Mouse (Mus musculus) lung, postnatal 14 days (tissue): ENCODE results near the gene Foxf1.

Source experiments
- DNase-seq: peaks from one replicate; pipeline ENCODE4 v3.0.0; 2021

Foxf1 gene

DNA sequence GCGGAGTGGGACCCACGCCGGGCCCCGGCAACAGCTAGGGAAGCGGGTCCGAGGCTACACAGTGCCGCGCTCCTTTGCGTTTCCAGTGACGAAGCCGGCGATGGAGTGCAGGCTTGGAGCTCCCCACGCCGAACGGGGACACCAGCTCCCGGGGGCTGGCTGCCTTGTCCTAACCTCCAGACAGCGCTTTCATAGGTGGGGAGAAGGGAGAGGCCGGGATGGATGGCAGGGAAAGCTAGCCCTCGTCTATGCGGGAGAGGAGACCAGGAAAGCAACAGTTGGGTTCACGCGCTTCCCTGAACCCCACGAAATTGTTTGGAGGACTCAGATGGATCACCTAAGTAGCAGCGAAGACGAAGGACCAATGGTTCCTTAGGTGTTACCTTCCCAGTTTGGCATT, 30.9 kb downstream of the Foxf1 start:
- no peak for DNase-seq

DNA sequence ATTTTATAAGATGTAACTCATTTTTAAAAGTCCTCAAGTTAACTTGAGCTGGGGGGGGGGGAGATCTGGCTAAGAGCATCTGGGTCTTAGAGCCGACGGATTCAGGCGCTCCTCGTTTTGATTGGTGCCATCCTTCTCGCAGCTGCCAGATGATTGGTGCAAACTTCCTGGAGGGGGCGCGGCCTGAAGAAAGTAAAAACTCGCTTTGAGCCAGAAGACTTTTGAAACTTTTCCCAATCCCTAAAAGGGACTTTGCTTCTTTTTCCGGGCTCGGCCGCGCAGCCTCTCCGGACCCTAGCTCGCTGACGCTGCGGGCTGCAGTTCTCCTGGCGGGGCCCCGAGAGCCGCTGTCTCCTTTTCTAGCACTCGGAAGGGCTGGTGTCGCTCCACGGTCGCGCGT, 31.8 kb downstream of the Foxf1 start, which contains the start of gene Foxc2:
TSS of gene Foxc2 (plus strand) at position 224 of the 400 bp plus-strand sequence.
- peak; percentile 86 for DNase-seq

DNA sequence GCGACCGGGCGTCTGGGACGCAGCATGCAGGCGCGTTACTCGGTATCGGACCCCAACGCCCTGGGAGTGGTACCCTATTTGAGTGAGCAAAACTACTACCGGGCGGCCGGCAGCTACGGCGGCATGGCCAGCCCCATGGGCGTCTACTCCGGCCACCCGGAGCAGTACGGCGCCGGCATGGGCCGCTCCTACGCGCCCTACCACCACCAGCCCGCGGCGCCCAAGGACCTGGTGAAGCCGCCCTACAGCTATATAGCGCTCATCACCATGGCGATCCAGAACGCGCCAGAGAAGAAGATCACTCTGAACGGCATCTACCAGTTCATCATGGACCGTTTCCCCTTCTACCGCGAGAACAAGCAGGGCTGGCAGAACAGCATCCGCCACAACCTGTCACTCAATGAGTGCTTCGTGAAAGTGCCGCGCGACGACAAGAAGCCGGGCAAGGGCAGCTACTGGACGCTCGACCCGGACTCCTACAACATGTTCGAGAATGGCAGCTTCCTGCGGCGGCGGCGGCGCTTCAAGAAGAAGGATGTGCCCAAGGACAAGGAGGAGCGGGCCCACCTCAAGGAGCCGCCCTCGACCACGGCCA, 32.5 kb downstream of the Foxf1 start:
- DNase-seq: peak; percentile 17

DNA sequence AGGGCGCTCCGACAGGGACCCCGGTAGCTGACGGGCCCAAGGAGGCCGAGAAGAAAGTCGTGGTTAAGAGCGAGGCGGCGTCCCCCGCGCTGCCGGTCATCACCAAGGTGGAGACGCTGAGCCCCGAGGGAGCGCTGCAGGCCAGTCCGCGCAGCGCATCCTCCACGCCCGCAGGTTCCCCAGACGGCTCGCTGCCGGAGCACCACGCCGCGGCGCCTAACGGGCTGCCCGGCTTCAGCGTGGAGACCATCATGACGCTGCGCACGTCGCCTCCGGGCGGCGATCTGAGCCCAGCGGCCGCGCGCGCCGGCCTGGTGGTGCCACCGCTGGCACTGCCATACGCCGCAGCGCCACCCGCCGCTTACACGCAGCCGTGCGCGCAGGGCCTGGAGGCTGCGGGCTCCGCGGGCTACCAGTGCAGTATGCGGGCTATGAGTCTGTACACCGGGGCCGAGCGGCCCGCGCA, 33.0 kb downstream of the Foxf1 start:
- DNase-seq: no peak

DNA sequence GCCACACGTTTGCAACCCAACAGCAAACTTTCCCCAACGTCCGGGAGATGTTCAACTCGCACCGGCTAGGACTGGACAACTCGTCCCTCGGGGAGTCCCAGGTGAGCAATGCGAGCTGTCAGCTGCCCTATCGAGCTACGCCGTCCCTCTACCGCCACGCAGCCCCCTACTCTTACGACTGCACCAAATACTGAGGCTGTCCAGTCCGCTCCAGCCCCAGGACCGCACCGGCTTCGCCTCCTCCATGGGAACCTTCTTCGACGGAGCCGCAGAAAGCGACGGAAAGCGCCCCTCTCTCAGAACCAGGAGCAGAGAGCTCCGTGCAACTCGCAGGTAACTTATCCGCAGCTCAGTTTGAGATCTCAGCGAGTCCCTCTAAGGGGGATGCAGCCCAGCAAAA, 33.7 kb downstream of the Foxf1 start:
- no peak for DNase-seq

DNA sequence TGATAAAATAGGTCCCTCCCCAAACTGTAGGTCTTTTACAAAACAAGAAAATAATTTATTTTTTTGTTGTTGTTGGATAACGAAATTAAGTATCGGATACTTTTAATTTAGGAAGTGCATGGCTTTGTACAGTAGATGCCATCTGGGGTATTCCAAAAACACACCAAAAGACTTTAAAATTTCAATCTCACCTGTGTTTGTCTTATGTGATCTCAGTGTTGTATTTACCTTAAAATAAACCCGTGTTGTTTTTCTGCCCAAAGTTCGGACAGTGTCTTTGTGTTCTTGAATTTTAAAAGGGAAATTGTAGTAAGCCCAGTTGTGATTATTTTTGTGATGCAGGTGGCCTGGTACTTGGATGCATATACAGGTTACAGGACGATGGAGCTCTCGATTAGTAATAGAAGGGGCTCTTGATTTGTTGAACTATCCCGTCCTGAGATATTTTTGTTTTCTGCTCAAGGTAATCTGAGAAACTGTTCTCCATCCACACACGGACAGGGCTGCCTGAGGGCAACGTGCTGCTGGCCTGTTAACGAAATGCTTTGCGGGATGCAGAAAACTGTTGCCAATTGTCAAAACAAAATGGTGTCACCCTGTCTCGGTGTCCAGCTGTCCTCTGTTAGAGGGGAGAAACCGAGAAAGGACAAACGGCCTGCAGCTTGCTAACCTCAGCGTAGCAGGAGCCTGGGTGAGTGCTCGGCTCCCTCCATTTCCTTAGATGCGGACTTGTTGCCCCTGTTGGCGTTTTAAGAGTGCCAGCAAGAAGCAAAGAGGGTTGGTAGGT, 34.6 kb downstream of the Foxf1 start:
- DNase-seq: no peak

DNA sequence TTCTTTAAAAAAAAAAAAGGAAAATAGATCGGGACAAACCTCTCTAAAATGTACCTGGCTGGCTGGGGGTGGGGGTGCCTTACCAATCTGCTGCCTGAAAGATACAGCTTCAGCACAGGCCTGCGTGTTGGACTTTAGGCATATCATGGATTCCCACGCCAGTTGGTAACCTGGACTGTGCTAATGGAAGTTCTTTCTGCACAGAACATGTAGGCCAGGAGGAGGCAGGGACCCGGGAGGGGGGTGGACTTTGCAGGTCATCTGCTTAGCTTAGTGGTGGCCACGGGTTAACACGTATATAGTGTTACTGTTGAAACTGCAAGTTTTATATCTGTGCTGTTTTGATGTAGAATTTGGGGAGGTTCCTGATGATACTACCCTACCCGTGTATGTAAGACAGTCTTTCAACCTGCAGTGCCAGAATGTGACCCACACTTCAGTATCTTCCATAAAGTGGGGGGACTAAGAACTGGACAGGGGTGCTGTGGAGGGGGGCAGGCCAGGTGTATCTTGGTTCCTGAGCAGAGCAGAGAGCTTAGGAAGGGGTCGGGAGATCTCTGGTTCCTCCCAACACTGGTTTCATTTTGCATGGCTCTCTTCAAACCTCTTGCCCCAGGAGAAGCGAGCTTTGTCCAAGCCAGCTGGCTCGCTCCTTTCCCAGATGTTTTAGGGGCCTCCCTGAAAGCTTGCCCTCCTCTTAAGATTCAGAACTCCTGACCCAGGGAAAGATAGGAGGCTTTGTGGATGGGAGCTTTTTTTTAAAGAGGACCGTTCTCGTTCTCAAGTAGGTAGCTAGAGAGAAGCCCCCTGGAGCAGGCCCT, 35.7 kb downstream of the Foxf1 start:
- no peak for DNase-seq

DNA sequence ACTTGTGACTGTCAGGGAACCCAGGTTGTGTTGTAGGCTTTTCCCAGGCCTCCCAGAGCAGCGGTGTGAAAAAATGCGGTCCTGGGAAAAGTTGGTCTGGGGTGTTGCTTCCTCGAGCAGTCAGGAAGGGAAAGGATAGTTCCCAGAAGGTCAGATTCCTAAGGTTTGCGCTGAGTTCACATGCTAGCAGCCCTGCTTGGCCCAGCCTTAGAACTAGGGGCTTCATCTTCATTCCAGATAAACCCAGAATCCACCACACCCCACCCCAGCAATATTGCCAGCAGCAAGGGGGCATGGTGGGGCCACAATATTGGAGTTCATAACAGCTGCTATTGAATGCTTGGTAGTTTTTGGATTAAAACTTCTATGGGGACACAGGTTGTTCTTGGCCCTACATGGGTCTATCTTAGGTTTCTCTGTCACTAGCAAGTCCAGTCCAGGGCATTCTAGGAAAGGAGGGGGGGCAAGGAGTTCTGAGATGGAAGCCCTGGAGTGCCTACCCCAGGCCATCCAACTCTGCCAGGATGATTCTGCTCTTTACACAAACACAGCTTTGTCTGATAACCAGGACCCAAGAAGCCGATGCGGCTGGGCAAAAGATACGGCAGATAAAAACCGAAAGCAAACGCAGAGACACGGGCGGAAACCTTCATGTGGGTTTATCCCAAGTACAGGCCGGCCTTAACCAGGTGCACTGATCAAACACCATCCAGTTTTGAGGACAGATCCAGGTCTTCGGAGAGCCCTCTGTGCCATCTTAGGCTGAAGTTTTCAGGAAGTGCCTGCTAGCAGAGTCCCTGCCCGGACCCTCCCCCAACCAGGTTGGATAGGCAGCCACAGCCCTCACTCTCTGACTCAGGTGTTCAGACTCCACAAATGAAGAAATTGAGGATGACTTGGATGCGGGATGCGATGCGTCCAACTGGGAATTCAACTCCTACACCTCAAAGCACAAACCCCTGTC, 36.6 kb downstream of the Foxf1 start:
- DNase-seq: no peak

DNA sequence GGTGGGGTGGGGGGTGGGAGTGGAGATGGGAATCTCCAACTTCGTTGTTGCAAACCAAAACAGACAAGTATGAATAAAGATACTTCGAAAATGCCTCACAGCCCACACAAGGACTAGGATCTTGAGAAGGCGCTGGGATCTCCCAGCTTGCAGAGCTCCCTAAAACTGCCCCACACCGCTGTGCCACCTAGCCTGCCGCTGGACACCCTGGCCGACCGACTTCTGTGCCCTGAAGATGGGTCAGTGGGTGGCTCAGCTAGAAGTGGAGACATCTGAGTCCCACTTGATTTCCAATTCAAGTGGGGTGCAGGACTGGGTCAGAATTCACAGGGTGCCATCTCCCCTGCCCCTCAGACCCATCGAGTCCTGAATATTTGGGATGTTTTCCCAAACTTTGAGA, 37.5 kb downstream of the Foxf1 start:
- DNase-seq: no peak

DNA sequence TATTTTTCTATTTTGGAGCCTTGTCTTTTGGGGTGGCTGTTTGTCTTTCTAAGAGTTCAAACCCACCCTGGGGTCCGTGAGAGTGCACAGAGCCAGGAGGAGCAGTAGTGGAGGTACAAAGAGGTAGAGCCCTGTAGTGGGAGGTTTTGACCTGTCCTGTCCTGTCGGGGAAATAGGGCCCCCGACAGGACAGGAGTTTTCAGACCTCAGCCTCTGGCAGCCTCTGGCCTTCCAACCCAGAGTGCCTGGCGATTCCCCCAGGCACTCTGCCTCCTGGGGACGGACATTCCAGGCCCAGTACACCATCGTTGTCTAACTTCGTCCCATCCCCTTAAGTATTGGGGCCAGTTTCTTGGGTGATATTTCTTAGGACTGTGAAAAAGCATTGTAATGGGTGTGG, 38.2 kb downstream of the Foxf1 start:
- no peak for DNase-seq

DNA sequence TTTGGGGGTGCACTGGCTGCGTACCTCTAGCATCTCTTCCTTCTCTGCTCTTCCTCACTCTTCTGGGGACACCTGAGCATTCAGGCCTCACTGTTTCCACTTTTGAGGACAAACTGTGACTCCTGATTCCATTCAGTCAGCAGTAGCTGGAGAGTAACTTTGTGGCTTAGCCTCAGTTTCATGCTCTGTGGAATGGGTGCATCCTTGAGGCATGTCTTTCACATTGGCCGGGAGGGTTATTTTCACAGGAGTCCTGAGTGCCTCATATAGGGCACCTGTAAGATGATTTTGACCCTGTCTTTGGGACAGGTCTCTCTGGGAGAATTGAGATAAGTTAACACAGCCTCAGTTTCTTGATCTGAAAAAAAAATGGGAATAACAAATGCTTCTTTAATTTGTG, 38.9 kb downstream of the Foxf1 start:
- DNase-seq: no peak

DNA sequence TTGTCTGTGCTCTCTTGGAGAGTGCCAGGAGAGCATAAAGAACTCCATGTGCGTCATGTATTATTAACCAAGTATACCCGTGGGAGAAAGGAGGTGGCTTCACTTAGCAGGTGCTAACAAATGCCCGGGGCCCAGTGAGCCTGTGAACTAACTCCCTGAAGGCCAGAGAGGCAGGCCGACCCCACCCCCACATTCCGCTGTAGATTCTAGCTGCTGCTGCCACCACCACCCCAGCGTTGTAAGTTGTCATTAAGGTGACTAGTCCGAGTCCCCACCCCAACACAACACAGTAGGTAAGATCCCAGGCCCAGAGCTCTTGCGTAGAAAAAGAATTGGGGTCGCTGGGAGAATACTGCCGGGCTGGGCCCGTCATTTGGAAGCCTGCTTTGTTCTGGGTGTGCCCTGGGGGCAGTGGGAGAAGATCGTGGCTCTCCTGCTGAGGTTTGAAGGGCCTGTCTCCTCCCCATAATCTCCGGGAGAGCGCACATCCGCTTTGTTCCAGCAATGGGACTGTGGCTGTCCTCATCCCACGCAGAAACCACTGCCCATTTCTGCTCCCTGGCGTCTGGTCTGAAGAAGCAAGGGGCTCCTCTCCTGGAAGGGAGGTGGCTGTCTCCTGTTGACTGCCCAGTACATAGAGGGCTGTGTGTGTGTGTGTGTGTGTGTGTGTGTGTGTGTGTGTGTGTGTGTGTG, 40.5 kb downstream of the Foxf1 start:
- no peak for DNase-seq

DNA sequence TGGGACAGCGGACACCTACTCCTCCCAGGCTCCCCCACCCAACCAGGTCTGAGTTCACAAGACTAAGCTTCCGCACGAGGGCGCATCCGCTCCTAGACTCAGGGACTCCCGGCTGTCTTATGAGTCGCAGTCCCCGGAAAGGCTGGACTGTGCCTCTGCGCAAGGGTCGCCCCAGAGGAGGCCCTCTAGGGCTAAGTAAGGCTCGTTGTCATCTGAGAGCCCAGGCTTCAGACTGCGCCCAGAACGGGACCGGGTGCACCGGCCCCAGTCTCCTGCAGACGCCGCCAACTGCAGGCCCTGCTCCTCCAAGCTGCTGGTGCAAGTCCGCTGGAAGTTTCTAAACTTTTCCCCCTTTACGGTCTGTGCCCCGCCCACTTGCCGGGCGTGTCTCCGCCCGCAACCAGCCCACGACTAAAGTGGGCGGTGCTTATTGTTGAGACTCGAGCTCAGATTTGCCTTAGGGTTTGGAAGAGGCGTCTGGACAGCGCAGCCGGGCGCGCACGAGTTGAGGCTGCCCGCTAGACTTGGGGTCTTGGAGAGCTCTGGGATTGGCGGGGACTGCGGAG, 41.2 kb downstream of the Foxf1 start:
- DNase-seq: peak; percentile 68

DNA sequence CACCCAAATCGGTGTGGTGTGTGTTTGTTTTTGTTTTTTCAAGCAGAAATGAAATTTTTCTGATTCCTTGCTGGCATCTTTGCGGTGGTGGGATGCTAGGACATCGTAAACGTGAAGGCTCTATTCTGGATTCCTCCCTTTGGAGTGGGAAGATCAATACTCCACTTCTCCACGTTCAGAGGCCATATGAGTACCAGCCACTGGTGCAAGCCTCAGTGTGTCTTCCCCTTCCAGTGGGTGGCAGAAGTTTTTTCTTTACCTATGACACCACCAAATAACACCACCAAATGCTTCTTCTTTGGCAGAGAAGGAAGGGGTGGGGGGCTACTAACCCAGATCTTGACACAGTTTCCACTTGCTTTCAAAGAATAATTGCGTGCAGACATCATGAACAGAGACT, 42.0 kb downstream of the Foxf1 start:
- DNase-seq: no peak

DNA sequence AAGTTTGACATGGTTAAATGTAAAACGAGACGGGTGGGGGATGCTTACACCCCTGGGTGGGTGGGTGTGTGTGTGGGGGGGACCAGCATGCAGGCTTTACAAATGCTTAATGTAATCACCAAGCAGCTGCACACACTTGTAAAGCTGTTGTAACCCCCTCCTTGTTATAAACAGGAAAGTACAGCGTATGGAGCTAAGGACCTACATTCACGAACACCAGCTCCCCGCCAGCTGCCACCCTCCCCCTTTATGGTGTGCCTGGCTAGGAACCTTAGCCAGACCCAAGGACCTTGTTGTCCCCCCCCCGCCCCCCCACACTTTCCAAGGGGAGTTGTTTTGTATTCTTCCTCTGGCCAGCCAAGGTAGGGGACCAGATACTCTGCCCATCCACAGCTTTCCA, 42.5 kb downstream of the Foxf1 start:
- DNase-seq: no peak

DNA sequence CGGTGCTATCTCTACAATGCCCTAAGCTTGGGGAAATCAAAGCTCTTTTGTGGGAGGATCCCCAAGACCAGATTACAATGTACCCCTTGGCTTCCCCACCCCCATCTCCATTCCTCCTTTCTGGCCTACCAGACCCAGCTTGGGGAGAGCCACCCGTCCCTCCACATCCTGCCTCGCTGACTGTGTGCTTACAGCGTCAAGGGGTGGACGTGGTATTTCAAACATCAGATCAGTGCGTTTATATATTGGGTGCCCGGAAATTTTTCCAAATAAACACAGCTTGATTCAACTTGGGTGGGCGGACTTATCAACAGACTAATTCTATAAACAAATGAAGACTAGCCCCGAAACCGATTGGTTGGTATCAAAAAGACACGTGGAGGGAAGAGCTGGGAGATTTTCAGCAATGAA, 43.1 kb downstream of the Foxf1 start:
- DNase-seq: peak; percentile 43

DNA sequence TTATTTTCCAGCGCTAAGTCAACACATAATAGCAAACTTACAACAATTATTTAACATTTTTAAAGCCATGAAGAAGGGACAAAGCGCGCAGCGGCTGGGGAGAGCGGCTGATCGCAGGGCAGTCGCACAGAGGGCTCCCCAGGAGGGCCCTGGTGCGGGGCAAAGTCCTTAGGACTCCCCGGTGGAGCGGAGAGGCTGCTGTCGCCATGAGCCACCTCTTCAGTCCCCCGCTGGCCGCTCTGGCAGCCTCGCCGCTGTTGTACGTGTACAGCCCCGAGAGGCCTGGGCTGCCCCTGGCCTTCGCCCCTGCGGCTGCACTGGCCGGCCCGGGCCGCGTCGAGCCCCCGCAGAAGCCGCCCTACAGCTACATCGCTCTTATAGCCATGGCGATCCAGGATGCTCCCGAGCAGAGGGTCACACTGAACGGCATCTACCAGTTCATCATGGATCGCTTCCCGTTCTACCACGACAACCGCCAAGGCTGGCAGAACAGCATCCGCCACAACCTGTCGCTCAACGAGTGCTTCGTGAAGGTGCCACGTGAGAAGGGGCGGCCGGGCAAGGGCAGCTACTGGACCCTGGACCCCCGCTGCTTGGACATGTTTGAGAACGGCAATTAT, 43.7 kb downstream of the Foxf1 start, which contains the start of gene Foxl1:
TSS of gene Foxl1 (plus strand) at position 185 of the 620 bp plus-strand sequence.
- DNase-seq: no peak

DNA sequence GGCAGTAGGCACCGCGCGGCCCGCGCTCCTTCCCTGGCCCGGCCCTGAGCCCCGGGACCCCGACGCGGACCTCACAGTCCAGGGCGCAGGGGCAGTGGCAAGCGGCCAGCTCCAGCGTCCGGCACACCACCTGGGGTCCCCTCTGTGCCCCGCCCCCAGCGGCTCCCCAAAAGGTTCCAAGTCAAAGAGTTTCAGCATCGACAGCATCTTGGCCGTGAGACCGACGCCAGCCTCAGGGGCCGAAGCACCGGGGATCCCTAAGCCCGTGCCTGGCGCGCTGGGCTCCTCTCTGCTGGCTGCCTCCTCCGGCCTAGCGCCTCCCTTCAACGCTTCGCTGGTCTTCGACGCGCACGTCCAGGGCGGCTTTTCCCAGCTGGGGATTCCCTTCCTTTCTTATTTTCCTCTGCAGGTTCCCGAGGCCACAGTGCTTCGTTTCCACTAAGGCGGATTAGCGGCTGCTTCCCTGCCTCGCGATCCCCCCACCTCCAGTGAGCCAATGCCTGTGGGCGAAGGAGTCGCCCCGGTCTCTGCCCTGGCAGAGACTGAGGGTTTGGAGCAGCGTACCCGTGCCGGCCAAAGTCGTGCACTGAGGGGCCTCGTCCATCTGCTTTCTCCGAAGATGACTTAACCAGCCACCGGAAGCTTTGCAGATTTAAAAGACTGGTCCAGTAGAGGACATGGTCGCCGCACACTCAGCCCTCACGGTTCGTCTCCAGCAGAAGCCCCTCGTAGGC, 44.5 kb downstream of the Foxf1 start:
- no peak for DNase-seq

DNA sequence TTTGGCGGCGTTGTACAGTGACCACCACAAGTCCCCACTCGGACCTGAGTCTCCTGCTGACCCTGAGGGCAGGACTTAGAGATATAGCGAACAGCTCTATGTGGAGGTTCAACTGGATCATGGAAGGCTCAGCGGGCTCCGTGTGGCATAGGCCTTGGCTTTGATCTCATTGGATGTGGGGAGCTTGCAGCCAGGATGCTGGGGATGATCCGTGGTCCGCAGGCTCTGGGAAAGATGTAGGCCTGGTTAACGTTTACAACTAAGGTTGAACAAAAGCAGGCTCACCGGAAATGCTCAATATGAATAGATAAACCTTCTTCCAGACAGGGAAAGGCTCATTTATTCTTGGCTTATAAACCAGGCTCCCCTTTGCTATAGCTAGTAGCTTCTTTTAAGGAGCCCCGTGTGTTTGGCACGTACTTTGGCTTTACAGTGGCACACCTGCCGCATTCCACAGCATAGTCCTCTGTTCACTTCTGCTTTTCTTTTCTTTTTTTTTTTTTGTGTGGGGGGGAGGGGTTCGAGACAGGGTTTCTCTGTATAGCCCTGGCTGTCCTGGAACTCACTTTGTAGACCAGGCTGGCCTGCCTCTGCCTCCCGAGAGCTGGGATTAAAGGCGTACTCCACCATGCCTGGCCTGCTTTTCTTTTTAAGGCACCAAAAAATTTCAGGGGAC, 45.2 kb downstream of the Foxf1 start:
- DNase-seq: no peak

DNA sequence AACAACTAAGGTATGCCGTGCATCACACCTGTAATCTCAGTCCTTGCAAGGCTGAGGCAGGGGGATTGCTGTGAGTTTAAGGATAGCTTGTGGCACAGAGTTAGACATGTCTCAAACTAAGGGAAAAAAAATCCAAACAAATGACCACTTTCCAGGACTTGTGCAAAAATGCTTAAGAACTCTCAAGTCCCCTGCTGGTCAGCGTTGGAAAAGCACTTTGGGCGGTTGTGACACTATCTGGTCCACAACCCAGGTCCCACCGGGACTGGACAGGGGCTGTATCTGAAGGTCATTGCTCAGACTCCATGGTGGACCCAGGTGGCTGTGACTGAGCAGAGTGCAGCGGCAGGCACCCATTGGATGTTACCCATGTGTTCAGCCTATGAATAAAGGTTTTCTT, 46.3 kb downstream of the Foxf1 start:
- DNase-seq: peak; percentile 51
